Mouse (Mus musculus) mesoderm, embryonic 11.5 days (tissue): ENCODE measurements around the gene Rab11fip5.

Experiments
- DNase-seq: peaks from one replicate; pipeline ENCODE4 v3.0.0-alpha.2; 2012; ENCODE audit warnings: low read depth, low spot score

Gene Rab11fip5

GRCm38 (mm10) chr6:85348133-85348532, 26.3 kb downstream of the Rab11fip5 start:
- no peak for DNase-seq

DNA sequence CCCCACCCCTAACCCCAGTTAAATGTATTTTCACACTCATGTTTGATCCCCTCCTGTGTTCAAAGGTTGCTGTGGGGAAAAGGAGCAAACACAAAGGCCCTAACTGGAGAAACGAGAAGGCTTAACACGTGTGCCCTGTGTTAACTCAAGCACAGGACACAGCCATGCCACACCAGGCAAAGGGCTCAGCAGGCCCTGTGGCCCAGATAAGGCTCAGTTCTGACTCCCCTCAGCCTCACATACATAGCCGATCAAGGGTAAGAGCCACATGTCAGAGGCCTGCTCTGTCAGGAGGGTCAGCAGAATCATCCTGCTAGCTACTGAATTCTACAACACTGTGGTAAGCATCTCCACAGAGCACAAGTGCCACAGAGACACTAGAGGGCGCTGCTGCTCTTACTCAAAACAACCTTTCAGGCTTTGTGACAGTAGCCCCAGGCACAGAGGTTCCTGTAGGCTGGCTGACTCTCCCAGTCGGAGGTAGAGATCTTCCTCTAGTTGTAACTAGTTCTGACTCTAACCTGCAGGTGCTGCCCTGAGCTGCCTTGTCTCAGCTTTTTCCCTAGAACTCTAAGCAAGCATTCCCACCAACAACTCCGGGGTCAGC, 28.3 kb downstream of the Rab11fip5 start:
- peak; percentile 92 for DNase-seq

GRCm38 (mm10) chr6:85344929-85345328, 29.5 kb downstream of the Rab11fip5 start:
- no peak for DNase-seq

- DNase-seq: no peak
Measured at GRCm38 (mm10) chr6:85343027-85343426, 31.4 kb downstream of the Rab11fip5 start.

- no peak for DNase-seq
Measured at GRCm38 (mm10) chr6:85341814-85342501, 32.5 kb downstream of the Rab11fip5 start.

DNA sequence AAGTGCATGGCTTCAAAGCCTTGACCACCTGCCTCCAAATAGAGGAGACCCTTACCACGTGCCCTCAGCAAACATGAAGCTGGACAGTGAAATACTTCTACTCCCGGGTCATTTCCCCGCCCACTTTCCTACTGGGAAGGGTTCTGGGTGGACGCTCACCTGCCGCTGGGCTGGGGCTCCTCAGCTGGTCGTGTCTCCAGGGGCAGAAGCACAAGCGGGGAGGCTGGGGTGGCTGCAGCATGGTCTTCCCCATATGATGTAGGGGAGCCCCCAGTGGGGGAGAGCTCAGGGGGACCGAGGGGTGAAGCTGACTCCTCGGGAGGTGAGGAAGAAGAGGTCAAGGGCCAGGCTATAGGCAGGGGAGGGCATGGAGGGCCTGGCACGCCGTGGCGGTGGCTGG, 34.2 kb downstream of the Rab11fip5 start:
- DNase-seq: no peak

- DNase-seq: no peak
Measured at GRCm38 (mm10) chr6:85339273-85339901, 35.0 kb downstream of the Rab11fip5 start.

GRCm38 (mm10) chr6:85336944-85337343, 37.5 kb downstream of the Rab11fip5 start:
- DNase-seq: no peak

DNA sequence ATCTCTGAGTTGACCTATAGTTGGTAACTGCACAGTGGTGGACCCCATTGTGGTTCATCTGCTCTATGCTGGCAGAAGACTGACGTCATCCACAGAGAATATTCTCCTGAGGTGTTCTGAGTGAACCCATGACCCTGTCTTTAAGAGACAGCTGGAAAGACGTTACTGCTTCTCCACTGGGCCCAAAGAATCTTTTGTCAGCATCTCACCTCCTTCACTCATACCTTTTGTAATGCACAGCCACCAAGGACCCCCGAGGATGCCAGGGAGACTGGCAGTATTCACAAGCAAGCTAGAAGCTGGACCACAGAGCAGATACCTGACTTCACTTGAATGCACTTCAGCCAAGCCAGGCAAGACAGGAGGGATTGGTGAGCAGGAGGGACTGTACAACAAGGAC, 39.1 kb downstream of the Rab11fip5 start:
- DNase-seq: no peak

DNA sequence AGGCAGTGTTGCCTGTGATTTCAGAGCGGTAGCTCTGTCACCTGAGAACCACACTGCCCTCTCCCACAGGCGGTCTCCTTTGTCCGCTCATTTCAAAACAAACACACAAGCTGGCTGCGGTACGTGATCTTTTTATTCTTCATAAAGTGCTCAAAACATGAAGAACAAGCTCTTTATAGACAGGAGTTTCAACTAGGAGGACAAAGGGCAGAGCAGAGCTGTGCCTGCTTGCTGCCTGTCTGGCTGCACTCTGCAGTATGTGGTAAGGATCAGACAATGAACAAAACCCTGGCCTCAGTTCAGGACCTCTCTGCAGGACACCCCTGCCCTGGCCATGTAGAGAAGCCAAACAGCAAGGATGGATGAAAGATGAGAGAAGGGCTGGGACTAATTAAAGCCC, 39.6 kb downstream of the Rab11fip5 start:
- no peak for DNase-seq

- no peak for DNase-seq
Measured at GRCm38 (mm10) chr6:85334251-85334650, 40.2 kb downstream of the Rab11fip5 start.

- peak; percentile 43 for DNase-seq
Measured at GRCm38 (mm10) chr6:85333732-85334131, 40.7 kb downstream of the Rab11fip5 start.

GRCm38 (mm10) chr6:85333000-85333669, 41.3 kb downstream of the Rab11fip5 start, which contains the start of gene Sfxn5:
Sfxn5 (minus strand) TSS chr6:85333422.
- DNase-seq: peak; percentile 93

- DNase-seq: no peak
Measured at GRCm38 (mm10) chr6:85332351-85332999, 42.0 kb downstream of the Rab11fip5 start.

DNA sequence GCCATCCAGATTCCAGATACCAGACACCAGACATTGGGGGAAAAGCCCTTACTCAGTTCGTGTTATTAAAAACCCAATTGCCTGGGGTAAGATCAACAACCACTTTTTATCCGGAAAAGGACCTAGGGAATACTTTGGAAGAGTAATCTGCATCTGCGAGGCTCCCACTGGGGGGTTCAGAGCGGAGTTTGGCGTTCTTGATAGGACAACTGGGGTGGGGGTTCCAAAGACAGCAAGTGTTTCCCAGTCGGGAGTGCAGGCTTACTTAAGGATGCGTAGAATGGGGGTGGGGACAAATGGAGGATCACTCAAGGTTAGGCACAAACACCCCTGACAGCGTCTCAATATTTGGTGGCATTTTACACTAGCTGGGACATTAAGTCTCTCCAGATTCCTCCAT, 42.7 kb downstream of the Rab11fip5 start:
- DNase-seq: no peak

- DNase-seq: no peak
Measured at GRCm38 (mm10) chr6:85331221-85331735, 43.2 kb downstream of the Rab11fip5 start.

GRCm38 (mm10) chr6:85329666-85330185, 44.7 kb downstream of the Rab11fip5 start:
- DNase-seq: no peak

- DNase-seq: no peak
Measured at GRCm38 (mm10) chr6:85326564-85326963, 47.9 kb downstream of the Rab11fip5 start.

DNA sequence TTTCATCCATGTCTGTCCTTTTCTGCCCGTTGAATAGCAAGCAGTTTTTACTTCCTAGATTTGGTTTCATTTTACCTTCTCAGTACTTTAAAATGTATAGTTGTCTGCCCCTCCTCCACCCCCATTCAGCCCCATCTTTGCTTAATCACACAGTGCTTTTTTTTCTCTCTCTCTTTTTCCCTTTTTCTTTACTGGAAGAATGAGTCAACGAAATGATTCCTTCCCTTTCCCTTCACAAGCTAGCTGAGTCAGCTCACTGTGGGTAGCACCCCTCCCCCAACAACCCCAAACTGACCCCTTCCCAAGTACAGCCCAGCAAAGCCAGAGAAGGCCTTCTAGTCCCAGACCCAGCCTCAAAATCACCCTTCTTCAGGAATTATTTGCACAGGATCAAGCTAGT, 49.3 kb downstream of the Rab11fip5 start:
- DNase-seq: no peak

- DNase-seq: peak; percentile 21
Measured at GRCm38 (mm10) chr6:85320445-85320866, 54.0 kb downstream of the Rab11fip5 start.

GRCm38 (mm10) chr6:85316211-85316610, 58.2 kb downstream of the Rab11fip5 start:
- no peak for DNase-seq
